Mouse (Mus musculus) left cerebral cortex, postnatal 4 days (tissue): Measurements from ENCODE around the gene Gm11634. TPM values are rescaled to one million over a fixed set of nuclear protein-coding genes. Genes with fewer than 3 reads are reported as not detected.

Experiments used
- DNase-seq: peaks from one replicate; pipeline ENCODE4 v3.0.0-alpha.2; 2022
- intact Hi-C: fragments of 180-260 bp; cut with DNase I; formaldehyde crosslinking; loops from one replicate; pipeline ENCODE4 v1.15.1; 2025
- total RNA-seq, 2 experiments: library from RNA; stranded (reverse); gene quantifications; 2 replicates each; pipeline ENCODE4 v1.2.3; 2021

Gm11634 gene
- total RNA-seq, 2 experiments from 2014 or later = not detected

- DNase-seq = no peak
- intact Hi-C loops = no loop called here
Measured at GRCm38 (mm10) chr11:101581081-101581764, 17.8 kb downstream of the Gm11634 start.

- no peak for DNase-seq
- intact Hi-C loops = no loop called here
Measured at GRCm38 (mm10) chr11:101576116-101576515, 22.9 kb downstream of the Gm11634 start.

DNA sequence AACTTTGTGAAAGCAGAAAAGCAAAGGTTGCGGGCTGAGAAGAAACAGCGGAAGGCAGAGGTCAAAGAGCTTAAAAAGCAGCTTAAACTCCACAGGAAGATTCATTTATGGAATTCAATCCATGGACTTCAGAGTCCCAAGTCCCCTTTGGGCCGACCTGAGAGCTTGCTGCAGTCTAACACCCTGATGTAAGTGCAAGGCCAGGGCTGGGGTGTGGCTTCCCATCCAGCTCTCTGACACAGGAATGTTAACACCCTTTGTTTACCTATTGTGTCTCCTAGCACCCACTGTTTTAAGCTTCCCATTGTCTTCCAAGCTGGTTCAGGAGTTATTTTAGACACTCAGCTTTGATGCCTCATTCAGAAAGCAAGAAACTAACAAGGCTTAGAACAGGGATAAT, 30.6 kb downstream of the Gm11634 start:
- DNase-seq = no peak
- intact Hi-C loops = no loop called here

GRCm38 (mm10) chr11:101562391-101562790, 36.7 kb downstream of the Gm11634 start:
- peak; percentile 63 for DNase-seq
- intact Hi-C loops = no loop called here

DNA sequence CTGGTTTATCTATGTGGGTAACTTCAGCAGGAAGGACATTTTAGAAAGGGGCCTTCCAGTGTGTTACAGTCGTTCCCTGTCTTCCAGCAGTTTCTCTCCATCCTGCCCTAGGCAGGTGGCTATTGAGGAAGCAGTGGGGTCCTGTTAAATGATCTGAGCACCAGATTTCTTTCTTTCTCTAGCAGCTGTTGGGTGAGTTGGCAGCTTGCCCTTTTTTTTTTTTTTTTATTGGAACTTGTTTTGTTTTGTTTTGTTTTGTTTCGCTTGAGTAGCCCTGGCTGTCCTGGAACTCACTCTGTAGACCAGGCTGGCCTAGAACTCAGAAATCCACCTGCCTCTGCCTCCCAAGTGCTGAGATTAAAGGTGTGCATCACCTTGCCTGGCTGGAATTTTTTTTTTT, 42.1 kb downstream of the Gm11634 start:
- no peak for DNase-seq
- intact Hi-C loops = no loop called here

DNA sequence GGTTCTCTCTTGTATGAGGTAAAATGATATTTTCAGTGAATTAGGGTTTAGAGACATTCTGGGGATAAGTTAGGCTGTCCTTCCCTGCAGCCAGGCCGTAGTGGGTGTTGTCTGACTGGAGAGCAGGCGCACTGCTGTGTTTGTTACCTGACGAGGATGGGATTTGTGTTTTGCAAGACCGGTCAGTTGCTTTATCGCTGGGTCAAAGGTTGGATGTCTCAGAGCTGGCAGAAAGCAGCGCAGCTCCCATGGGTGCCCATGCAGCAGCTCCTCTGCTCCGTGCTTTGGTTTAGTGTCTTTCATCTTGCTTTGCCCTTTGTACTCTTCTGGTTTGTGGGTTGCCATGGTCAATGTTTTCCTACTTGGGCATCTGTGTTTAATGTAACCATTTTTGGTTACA, 42.5 kb downstream of the Gm11634 start:
- no peak for DNase-seq
- intact Hi-C loops = no loop called here

DNA sequence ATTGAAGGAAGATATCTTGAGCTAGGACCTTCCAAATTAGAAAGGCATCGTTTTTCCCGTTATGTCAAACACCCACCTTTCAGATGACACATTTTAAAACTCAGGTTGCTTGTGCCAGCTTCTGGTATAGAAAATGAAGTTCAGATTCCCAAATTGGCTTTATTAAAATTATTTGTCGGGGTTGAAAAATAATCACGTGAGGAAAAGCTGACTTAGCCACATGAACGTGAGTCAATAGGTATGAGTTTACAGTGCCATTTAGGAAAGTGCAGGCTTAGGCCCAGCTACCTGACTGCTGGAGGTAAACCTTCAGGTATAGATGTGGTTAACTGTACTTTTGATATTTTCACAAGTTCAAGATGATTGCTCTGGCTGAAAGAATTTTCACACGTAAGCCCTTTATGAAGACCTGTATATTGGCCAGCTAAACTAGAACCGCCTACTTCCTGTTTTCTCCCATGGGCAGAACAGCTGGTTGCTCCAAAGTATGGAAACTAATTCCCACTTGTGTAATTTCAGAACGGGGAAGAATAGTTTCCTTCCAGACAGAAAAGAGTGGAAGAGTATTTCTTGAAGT, 45.6 kb downstream of the Gm11634 start:
- no peak for DNase-seq
- intact Hi-C loops = no loop called here

DNA sequence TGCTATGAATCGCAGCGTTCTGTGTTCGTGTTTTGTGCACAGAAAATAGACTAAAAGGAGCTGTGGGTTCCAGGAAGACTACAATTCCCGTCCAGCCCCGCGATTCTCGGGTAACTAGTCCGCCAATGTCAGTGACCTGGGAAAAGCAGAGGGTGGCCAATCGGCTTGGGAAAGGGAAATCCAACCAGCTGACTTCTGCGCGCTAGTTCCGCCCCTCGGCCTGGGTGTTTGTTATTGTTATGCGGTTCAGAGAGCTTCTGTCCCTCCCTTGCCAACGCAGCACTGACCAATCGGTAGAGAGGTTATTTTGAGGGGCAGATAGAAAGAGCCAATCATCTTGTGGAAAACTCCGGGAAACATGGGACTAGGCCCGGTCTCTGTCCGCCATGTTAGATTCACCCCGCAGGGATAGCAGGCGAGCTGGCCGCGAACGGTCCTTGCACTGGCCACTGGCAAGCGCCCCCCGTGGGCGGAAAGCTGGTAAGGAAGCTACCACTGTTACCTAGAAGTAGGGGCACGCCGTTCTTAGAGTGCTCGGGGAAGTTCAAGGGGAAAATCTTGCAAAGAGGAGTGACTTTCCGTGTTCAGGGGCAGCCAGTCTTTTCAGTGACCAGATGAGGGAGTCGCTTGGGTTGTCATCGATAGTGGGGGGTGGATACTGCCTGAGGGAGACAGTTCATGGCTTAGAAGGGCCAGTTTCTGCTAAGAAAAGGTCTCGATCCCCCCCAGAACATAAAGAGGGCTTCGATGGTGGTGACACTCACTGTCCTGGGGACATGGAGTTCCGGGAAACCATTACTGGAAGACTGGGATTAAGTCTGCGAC, 46.4 kb downstream of the Gm11634 start:
- DNase-seq = peak; percentile 99
- intact Hi-C loops = no loop called here

GRCm38 (mm10) chr11:101551751-101552475, 47.1 kb downstream of the Gm11634 start, which contains the start of the genes Brca1 and Nbr1:
TSS of gene Brca1 (minus strand) at chr11:101551955.
TSS of gene Nbr1 (plus strand) at chr11:101552149.
- intact Hi-C loops = no loop called here
- peak; percentile 98 for DNase-seq

GRCm38 (mm10) chr11:101548526-101548925, 50.5 kb downstream of the Gm11634 start:
- intact Hi-C loops = loop anchor here (5.0 kb wide), 1 partner anchor 81 kb away; the partner anchor contains the start of gene Vat1
- no peak for DNase-seq

- no peak for DNase-seq
- intact Hi-C loops = no loop called here
Measured at GRCm38 (mm10) chr11:101544132-101544531, 54.9 kb downstream of the Gm11634 start.

Other genes with a start within 250 kb of the Gm11634 start
- gene G6pc, start 231.7 kb downstream of the Gm11634 start, total RNA-seq = not detected
- 10 to 100 TPM; 50.3 to 52.5 TPM for gene Aarsd1, start 181.6 kb downstream of the Gm11634 start, total RNA-seq
- gene Gm27029, start 174.5 kb downstream of the Gm11634 start, total RNA-seq = 1 to 10 TPM; 4.5 to 6.5 TPM
- 10 to 100 TPM; 22.9 to 23.5 TPM for gene Rundc1, start 174.2 kb downstream of the Gm11634 start, total RNA-seq
- gene Ptges3l, start 173.9 kb downstream of the Gm11634 start, total RNA-seq = 1 to 10 TPM; 1.2 to 2.4 TPM
- 10 to 100 TPM; 68.9 to 71.3 TPM for gene Rpl27, start 157.0 kb downstream of the Gm11634 start, total RNA-seq
- 1 to 10 TPM in 1 of 2 experiments, under 1 TPM in 1; 0.84 to 1.4 TPM for gene Ifi35, start 150.8 kb downstream of the Gm11634 start, total RNA-seq
- gene Rnd2, start 134.3 kb downstream of the Gm11634 start, total RNA-seq = 10 to 100 TPM; 70.3 to 72.3 TPM
- 100 to 1,000 TPM; 107 to 112 TPM for gene Vat1, start 133.0 kb downstream of the Gm11634 start, total RNA-seq
- 1 to 10 TPM; 2.8 to 3.3 TPM for gene Brca1, start 47.3 kb downstream of the Gm11634 start, total RNA-seq
- gene Nbr1, start 47.1 kb downstream of the Gm11634 start, total RNA-seq = 100 to 1,000 TPM; 109 to 157 TPM
- gene Tmem106a, start 17.0 kb downstream of the Gm11634 start, total RNA-seq = 1 to 10 TPM; 1.5 to 3.5 TPM
- 1 to 10 TPM; 4.5 to 4.7 TPM for gene Rdm1, start 27.9 kb upstream of the Gm11634 start, total RNA-seq
- gene Arl4d, start 66.3 kb upstream of the Gm11634 start, total RNA-seq = 10 to 100 TPM; 23.3 to 26.5 TPM
- 10 to 100 TPM; 37.2 to 41.2 TPM for gene Dhx8, start 133.7 kb upstream of the Gm11634 start, total RNA-seq
- gene Etv4, start 186.1 kb upstream of the Gm11634 start, total RNA-seq = 10 to 100 TPM; 23.7 to 27.1 TPM